Comparison of ENCODE assay signal across 24 mouse cellular contexts in genomic region chr13:45036417-45036816, GRCm38 (mm10). TPM values are rescaled to one million over a fixed set of nuclear protein-coding genes. Genes with fewer than 3 reads are reported as not detected.
A peak's percentile ranks its signal among the peaks of the same experiment; 100 is the strongest.
DNase-seq lines count a peak whose midpoint lies in the region; ATAC-seq lines count a peak whose summit lies in the region.
"Had no signal": no experiment of that assay in that cellular context is flagged by ENCODE, and none has a peak within 500 bp of the region (broad histone marks: within the 10 kb centered on the region; RNA-seq: fewer than 3 reads in every experiment).

No protein-coding gene starts in this region.

- peak; percentile 42 for DNase-seq in gastrocnemius, adult 18-20 months (ENCODE audit: low spot score)
- DNase-seq in gastrocnemius, postnatal 36 days = no peak
- peak; percentile 54 for DNase-seq in midbrain, embryonic 11.5 days (ENCODE audit: low spot score, missing footprints)
- peak; percentile 26 for DNase-seq in gastrocnemius, postnatal 10 days
- peak; percentile 49 for DNase-seq in limb, embryonic 11.5 days (ENCODE audit: low spot score)
- DNase-seq: adrenal gland, adult 2 months; adrenal gland, postnatal 25 days; cerebellum, adult 18-20 months; cerebellum, postnatal 36 days; heart, adult 18-20 months; heart, postnatal 14 days; kidney, adult 11 months had no signal

- intact Hi-C loops in gastrocnemius, postnatal 36 days (cut with DNase I) = no loop called here

- 88% methylated on average over 4 of the region's 4 CpGs for WGBS in midbrain, embryonic 11.5 days
- 94% methylated on average over 4 of the region's 4 CpGs for WGBS in midbrain, embryonic 16.5 days
- WGBS in limb, embryonic 11.5 days = 54% methylated on average over 4 of the region's 4 CpGs

- no peak overlapping the region for H3K9ac ChIP-seq in midbrain, embryonic 11.5 days (ENCODE audit: low read length)
- no peak overlapping the region for H3K9ac ChIP-seq in midbrain, embryonic 16.5 days (ENCODE audit: low read depth, low read length)
- no peak overlapping the region for H3K9ac ChIP-seq in limb, embryonic 11.5 days (ENCODE audit: low read length)
- H3K9ac ChIP-seq: embryonic facial prominence, embryonic 13.5 days; heart, embryonic 15.5 days; hindbrain, embryonic 13.5 days had no signal

- H3K27me3 ChIP-seq in midbrain, embryonic 11.5 days (ENCODE audit: control insufficient read depth, insufficient read depth, low read length) = no peaks in the 10 kb centered on the region
- H3K27me3 ChIP-seq in midbrain, embryonic 16.5 days (ENCODE audit: control insufficient read depth, insufficient read depth, low read depth, low read length) = no peaks in the 10 kb centered on the region
- H3K27me3 ChIP-seq in limb, embryonic 11.5 days (ENCODE audit: control insufficient read depth, insufficient read depth, low read length) = no peaks in the 10 kb centered on the region
- H3K27me3 ChIP-seq: embryonic facial prominence, embryonic 13.5 days; heart, embryonic 15.5 days had no signal

- no peak overlapping the region for H3K4me3 ChIP-seq in midbrain, embryonic 11.5 days (ENCODE audit: low read depth, low read length)
- H3K4me3 ChIP-seq in midbrain, embryonic 16.5 days (ENCODE audit: low read depth, low read length) = no peak overlapping the region
- no peak overlapping the region for H3K4me3 ChIP-seq in limb, embryonic 11.5 days (ENCODE audit: low read depth, low read length)
- H3K4me3 ChIP-seq: embryonic facial prominence, embryonic 13.5 days; forebrain, embryonic 10.5 days; heart, embryonic 10.5 days; heart, embryonic 15.5 days; hindbrain, embryonic 13.5 days had no signal

- no peaks in the 10 kb centered on the region for H3K4me1 ChIP-seq in midbrain, embryonic 11.5 days (ENCODE audit: control insufficient read depth, insufficient read depth, low read length)
- H3K4me1 ChIP-seq in midbrain, embryonic 16.5 days (ENCODE audit: control insufficient read depth, insufficient read depth, low read length) = no peaks in the 10 kb centered on the region
- H3K4me1 ChIP-seq in limb, embryonic 11.5 days (ENCODE audit: control insufficient read depth, insufficient read depth, low read length) = peaks cover 13% of the 10 kb centered on the region
- H3K4me1 ChIP-seq: forebrain, embryonic 10.5 days had no signal

- H3K9me3 ChIP-seq in midbrain, embryonic 11.5 days (ENCODE audit: control insufficient read depth, low read length) = no peaks in the 10 kb centered on the region
- H3K9me3 ChIP-seq in midbrain, embryonic 16.5 days (replicated peaks; ENCODE audit: control insufficient read depth, low read length, poor library complexity, severe bottlenecking) = no peaks in the 10 kb centered on the region
- H3K9me3 ChIP-seq in limb, embryonic 11.5 days (ENCODE audit: control insufficient read depth, low read length) = no peaks in the 10 kb centered on the region
- H3K9me3 ChIP-seq: embryonic facial prominence, embryonic 13.5 days; forebrain, embryonic 10.5 days; heart, embryonic 10.5 days; heart, embryonic 15.5 days; hindbrain, embryonic 13.5 days had no signal

- ATAC-seq in midbrain, embryonic 11.5 days (ENCODE audit: low FRiP score) = no peak
- no peak for ATAC-seq in midbrain, embryonic 16.5 days
- no peak for ATAC-seq in limb, embryonic 11.5 days (ENCODE audit: insufficient number of reproducible peaks, low FRiP score, low TSS enrichment, low read depth)
- no peak for ATAC-seq in CD4-positive, CD25-positive, alpha-beta regulatory T cell, adult 4 months
- no peak for ATAC-seq in erythroblast, adult 5-6 weeks (replicated peaks; ENCODE audit: low FRiP score, poor library complexity, severe bottlenecking)
- ATAC-seq: forebrain, embryonic 14.5 days; hindbrain, postnatal 0 days had no signal

- H3K27ac ChIP-seq in midbrain, embryonic 11.5 days (ENCODE audit: low read depth, low read length) = no peak overlapping the region
- H3K27ac ChIP-seq in midbrain, embryonic 16.5 days (ENCODE audit: low read length) = no peak overlapping the region
- no peak overlapping the region for H3K27ac ChIP-seq in limb, embryonic 11.5 days (replicated peaks; ENCODE audit: low read depth, low read length)
- H3K27ac ChIP-seq: embryonic facial prominence, embryonic 13.5 days; forebrain, embryonic 10.5 days; heart, embryonic 10.5 days; heart, embryonic 15.5 days; hindbrain, embryonic 13.5 days; hindbrain, postnatal 0 days had no signal

- no peaks in the 10 kb centered on the region for H3K36me3 ChIP-seq in midbrain, embryonic 11.5 days (ENCODE audit: control insufficient read depth, insufficient read depth, low read length)
- no peaks in the 10 kb centered on the region for H3K36me3 ChIP-seq in midbrain, embryonic 16.5 days (ENCODE audit: control insufficient read depth, insufficient read depth, low read length)
- no peaks in the 10 kb centered on the region for H3K36me3 ChIP-seq in limb, embryonic 11.5 days (ENCODE audit: control insufficient read depth, insufficient read depth, low read length)
- H3K36me3 ChIP-seq: embryonic facial prominence, embryonic 13.5 days; forebrain, embryonic 10.5 days; heart, embryonic 10.5 days; heart, embryonic 15.5 days; hindbrain, embryonic 13.5 days had no signal

- H3K4me2 ChIP-seq in midbrain, embryonic 11.5 days = no peak overlapping the region
- no peak overlapping the region for H3K4me2 ChIP-seq in midbrain, embryonic 16.5 days (ENCODE audit: low read length)
- H3K4me2 ChIP-seq in limb, embryonic 11.5 days (ENCODE audit: low read depth, severe bottlenecking) = no peak overlapping the region
- H3K4me2 ChIP-seq: embryonic facial prominence, embryonic 13.5 days; heart, embryonic 15.5 days; hindbrain, embryonic 13.5 days had no signal

RNA-seq across cellular contexts. Expression of gene Dtnbp1, which starts 34.5 kb away (rescaled TPM):
- total RNA-seq in gastrocnemius, adult 18-20 months (2021) = 10 to 100 TPM; 66.3 to 78.4 TPM
- total RNA-seq in gastrocnemius, postnatal 36 days (2021) = 10 to 100 TPM; 38.1 to 47.0 TPM
- 68.9 and 69.5 TPM in 2 replicates for polyA plus RNA-seq in midbrain, embryonic 11.5 days (2014; fragmentation: Nextera tagmentation; extraction: Ambion mirVana)
- 130 and 136 TPM in 2 replicates for polyA plus RNA-seq in midbrain, embryonic 16.5 days (2015; fragmentation: Nextera tagmentation; extraction: Ambion mirVana)
- total RNA-seq in gastrocnemius, postnatal 10 days (2021) = 10 to 100 TPM; 28.2 to 30.1 TPM
- polyA plus RNA-seq in limb, embryonic 11.5 days (2014; fragmentation: Nextera tagmentation; extraction: Ambion mirVana) = 75.3 and 83.3 TPM in 2 replicates
- polyA plus RNA-seq in CD4-positive, CD25-positive, alpha-beta regulatory T cell, adult 4 months (2017; shearing (Covaris generic)) = 1 to 10 TPM; 5.3 to 8.9 TPM
- total RNA-seq in erythroblast, adult 5-6 weeks (2015; ENCODE audit: low replicate concordance) = 11.9 and 25.9 TPM in 2 replicates
- total RNA-seq in erythroblast, adult 5-6 weeks (2017; ENCODE audit: low replicate concordance) = 13.5 and 25.1 TPM in 2 replicates

RNA-seq across cellular contexts. Expression of gene Gm9817, which starts 42.1 kb away (rescaled TPM):
- under 1 TPM in 1 of 2 experiments, not detected in 1; 0.12 TPM for total RNA-seq in gastrocnemius, adult 18-20 months (2021)
- total RNA-seq in gastrocnemius, postnatal 36 days (2021) = under 1 TPM; 0.10 TPM
- polyA plus RNA-seq in midbrain, embryonic 11.5 days (2014; fragmentation: Nextera tagmentation; extraction: Ambion mirVana) = 0.14 TPM in 1 of 2 replicates, not detected in the other
- 0.09 TPM in 1 of 2 replicates, not detected in the other for polyA plus RNA-seq in midbrain, embryonic 16.5 days (2015; fragmentation: Nextera tagmentation; extraction: Ambion mirVana)
- total RNA-seq in gastrocnemius, postnatal 10 days (2021) = under 1 TPM; 0.09 to 0.20 TPM
- not detected in 2 replicates for polyA plus RNA-seq in limb, embryonic 11.5 days (2014; fragmentation: Nextera tagmentation; extraction: Ambion mirVana)
- polyA plus RNA-seq in CD4-positive, CD25-positive, alpha-beta regulatory T cell, adult 4 months (2017; shearing (Covaris generic)) = under 1 TPM in 1 of 2 experiments, not detected in 1; 0.26 TPM
- total RNA-seq in erythroblast, adult 5-6 weeks (2015; ENCODE audit: low replicate concordance) = not detected in 2 replicates
- total RNA-seq in erythroblast, adult 5-6 weeks (2017; ENCODE audit: low replicate concordance) = not detected in 2 replicates
- total RNA-seq: heart, postnatal 14 days; hematopoietic stem cell, adult 5-6 weeks had no signal
- polyA plus RNA-seq: embryonic facial prominence, embryonic 13.5 days; forebrain, embryonic 10.5 days; heart, embryonic 10.5 days; intestine, embryonic 14.5 days had no signal

Comparison
In these comparisons a context has a peak if more than half of its experiments do, and no peak if none do; other contexts are left out.
1. DNase-seq: peak in gastrocnemius, adult 18-20 months (single experiment), midbrain, embryonic 11.5 days (single experiment), gastrocnemius, postnatal 10 days (single experiment) and limb, embryonic 11.5 days (single experiment); none in gastrocnemius, postnatal 36 days (0 of 2).